Mouse (Mus musculus) midbrain, embryonic 16.5 days (tissue): ENCODE measurements around the gene Prpf31. TPM values are rescaled to one million over a fixed set of nuclear protein-coding genes. Genes with fewer than 3 reads are reported as not detected.

Experiments used
- ATAC-seq: fragments of 200-750 bp; cut with Nextera tagmentation; 2 replicates; pipeline ENCODE4 v1.8.0; 2017; ENCODE audit warnings: moderate TSS enrichment
- H3K27ac ChIP-seq: fragments of 300-500 bp; sonication (generic); 2 replicates; pipeline ENCODE4 v1.5.1; 2014; ENCODE audit warnings: mild to moderate bottlenecking, low read length, mixed read lengths
- H3K27me3 ChIP-seq: fragments of 300-500 bp; sonication (generic); 2 replicates; pipeline ENCODE4 v1.6.1; 2014; ENCODE audit warnings: low read depth, low read length, mixed read lengths; ENCODE audit not compliant: control insufficient read depth, insufficient read depth
- H3K36me3 ChIP-seq: fragments of 300-500 bp; sonication (generic); 2 replicates; pipeline ENCODE4 v1.6.1; 2014; ENCODE audit warnings: mild to moderate bottlenecking, low read length, moderate library complexity, mixed read lengths; ENCODE audit not compliant: control insufficient read depth, insufficient read depth
- H3K4me1 ChIP-seq: fragments of 300-500 bp; sonication (generic); 2 replicates; pipeline ENCODE4 v1.6.1; 2014; ENCODE audit warnings: mild to moderate bottlenecking, low read length, mixed read lengths; ENCODE audit not compliant: control insufficient read depth, insufficient read depth
- H3K4me2 ChIP-seq: fragments of 300-500 bp; sonication (generic); 2 replicates; pipeline ENCODE4 v1.6.1; 2014; ENCODE audit warnings: mild to moderate bottlenecking, low read length, mixed read lengths
- H3K4me3 ChIP-seq: fragments of 300-500 bp; sonication (generic); 2 replicates; pipeline ENCODE4 v1.5.1; 2014; ENCODE audit warnings: low read depth, mild to moderate bottlenecking, low read length, moderate library complexity, mixed read lengths
- H3K9ac ChIP-seq: fragments of 300-500 bp; sonication (generic); 2 replicates; pipeline ENCODE4 v1.6.1; 2014; ENCODE audit warnings: low read depth, low read length, mixed read lengths
- H3K9me3 ChIP-seq: fragments of 300-500 bp; sonication (generic); replicated peaks from 2 replicates; pipeline ENCODE4 v1.6.1; 2014; ENCODE audit warnings: mild to moderate bottlenecking, low read length, mixed read lengths; ENCODE audit not compliant: control insufficient read depth, poor library complexity, severe bottlenecking
- WGBS: fragments of 180-500 bp; shearing (Covaris S2); extraction: QIAGEN DNeasy Blood & Tissue Kit; methylation state at CpG from one replicate; pipeline ENCODE4 v1.1.7; 2014; 5-methylcytosine and 5-hydroxymethylcytosine counted together
- polyA plus RNA-seq: library from polyadenylated mRNA; unstranded; fragments of >200 nt; fragmentation: Nextera tagmentation; extraction: Ambion mirVana; gene quantifications from 2 replicates; pipeline ENCODE4 v1.2.1, GENCODE M21; 2015

The Prpf31 gene
- polyA plus RNA-seq, 1 experiment from 2014 or later, result 86.7 TPM

DNA sequence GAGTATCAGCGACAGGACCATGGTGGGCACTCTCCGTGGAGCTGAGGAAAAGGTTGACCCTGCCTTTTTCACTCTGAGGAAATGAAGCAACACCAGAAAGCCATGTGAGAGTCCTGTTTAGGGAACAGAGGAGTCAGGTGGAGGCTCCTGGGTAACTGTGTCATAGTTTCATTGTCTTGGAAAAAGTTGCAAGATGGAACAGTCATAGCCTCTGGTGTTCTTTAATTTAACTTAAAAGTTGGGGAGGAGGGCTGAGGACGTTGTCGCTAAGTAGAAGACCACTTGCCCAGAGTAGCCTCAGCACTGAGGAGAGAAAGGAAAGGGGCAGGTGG is 13.8 kb upstream of the Prpf31 start, which contains the start of gene Oscar:
TSS of gene Oscar (minus strand) at position 101 of the 332 bp plus-strand sequence.
- Histone ChIP-seq H3K9me3 (no peaks in the 10 kb centered on the region), H3K27ac (peak within 1 kb of the TSS; percentile 37; the same call in 1 of the 2 replicates), H3K9ac (no peak within 1 kb of the TSS), H3K4me1 (peaks cover 11% of the 10 kb centered on the region), H3K27me3 (no peaks in the 10 kb centered on the region), H3K36me3 (peaks cover 7% of the 10 kb centered on the region), H3K4me3 (peak within 1 kb of the TSS; percentile 82), H3K4me2 (peak within 1 kb of the TSS; percentile 69)
- WGBS, result 80% methylated on average over 4 of the region's 4 CpGs
- no peak for ATAC-seq

DNA sequence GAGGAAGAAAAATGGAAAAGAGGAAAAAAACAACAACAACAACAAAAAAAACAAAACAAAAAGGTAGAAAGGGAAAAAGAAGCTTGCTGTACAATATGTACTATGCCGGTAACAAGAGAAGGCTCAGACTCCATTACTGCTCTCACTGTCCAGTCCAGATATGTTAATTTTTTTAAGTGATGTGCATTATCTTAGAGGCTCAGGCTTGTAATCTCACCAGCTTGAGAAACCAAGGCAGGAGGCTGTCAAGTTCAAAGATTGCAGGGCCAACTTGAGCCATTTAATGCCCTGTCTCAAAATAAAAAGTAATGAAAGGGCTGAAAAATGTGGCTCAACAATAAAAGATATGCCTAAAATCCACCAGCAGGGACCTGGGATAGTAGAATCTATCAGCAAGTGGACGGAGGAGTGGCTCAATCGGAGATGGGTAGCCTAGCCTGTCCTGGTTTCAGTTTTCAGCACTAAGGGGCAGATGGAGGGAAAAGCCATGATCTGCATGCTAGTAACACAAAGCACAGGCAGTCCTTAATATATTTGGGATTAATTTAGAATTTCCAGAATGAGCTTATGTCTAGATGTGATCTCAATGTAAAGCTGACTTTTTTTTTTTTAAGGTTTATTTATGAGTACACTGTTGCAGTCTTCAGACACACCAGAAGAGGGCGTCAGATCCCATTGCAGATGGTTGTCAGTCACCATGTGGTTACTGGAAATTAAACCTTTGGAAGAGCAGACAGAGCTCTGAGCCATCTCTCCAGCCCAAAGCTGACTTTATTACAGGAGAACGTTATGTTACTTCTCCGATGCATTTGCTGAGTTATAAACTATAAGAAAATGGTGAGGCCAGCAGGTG is 13.2 kb upstream of the Prpf31 start:
- Histone ChIP-seq H3K9me3 (no peaks in the 10 kb centered on the region), H3K27ac (peak overlapping the region; percentile 37; the same call in 1 of the 2 replicates), H3K27me3 (no peaks in the 10 kb centered on the region), H3K4me3 (peak overlapping the region; percentile 82), H3K4me1 (peaks cover 11% of the 10 kb centered on the region), H3K36me3 (peaks cover 7% of the 10 kb centered on the region), H3K4me2 (peak overlapping the region; percentile 69), H3K9ac (no peak overlapping the region)
- 43% methylated on average over 6 of the region's 6 CpGs for WGBS
- peak; percentile 53 for ATAC-seq

DNA sequence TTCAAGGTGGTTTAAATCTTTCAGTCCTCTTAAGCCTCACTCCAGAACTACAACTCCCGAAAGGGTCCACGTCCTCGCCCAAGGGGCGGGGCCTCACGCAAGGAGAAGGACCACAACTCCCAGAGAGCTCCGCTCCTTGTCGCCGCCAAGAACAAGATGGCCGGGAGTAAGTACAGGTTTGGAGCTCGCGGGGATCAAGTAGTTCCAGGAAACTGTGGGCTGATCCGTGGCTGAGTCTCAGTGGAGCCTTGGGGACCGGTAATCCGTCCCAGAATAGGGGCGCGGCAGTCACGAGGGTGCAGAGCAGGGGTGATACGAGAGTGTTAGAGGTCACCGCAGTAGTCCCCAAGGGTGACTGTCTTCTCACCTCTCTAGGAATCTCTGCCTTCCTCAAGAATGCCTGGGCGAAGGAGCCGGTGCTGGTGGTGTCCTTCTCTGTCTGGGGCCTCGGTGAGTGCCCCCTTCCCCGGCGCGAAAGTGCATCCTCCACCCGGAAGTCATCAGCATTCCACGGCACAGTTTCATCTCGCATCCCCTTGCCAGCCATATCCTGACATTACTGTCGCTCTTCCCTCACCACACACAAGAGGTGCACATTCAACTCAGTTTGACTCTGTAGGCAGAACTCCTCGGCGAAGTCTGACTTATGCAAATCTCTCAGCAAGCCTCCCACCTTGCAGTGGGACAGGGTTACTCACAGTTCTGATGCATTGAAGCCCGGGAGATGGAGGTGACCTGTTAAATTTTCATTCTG is 12.4 kb upstream of the Prpf31 start, which contains the start of gene Ndufa3:
TSS of gene Ndufa3 (plus strand) at position 132 of the 754 bp plus-strand sequence.
- 1% methylated on average over 30 of the region's 32 CpGs for WGBS
- Histone ChIP-seq H3K4me2 (peak within 1 kb of the TSS; percentile 69), H3K4me1 (peaks cover 11% of the 10 kb centered on the region), H3K9me3 (no peaks in the 10 kb centered on the region), H3K36me3 (peaks cover 12% of the 10 kb centered on the region), H3K27ac (peak within 1 kb of the TSS; percentile 80), H3K9ac (peak within 1 kb of the TSS; percentile 83), H3K4me3 (peak within 1 kb of the TSS; percentile 82), H3K27me3 (no peaks in the 10 kb centered on the region)
- peak; percentile 96 for ATAC-seq

DNA sequence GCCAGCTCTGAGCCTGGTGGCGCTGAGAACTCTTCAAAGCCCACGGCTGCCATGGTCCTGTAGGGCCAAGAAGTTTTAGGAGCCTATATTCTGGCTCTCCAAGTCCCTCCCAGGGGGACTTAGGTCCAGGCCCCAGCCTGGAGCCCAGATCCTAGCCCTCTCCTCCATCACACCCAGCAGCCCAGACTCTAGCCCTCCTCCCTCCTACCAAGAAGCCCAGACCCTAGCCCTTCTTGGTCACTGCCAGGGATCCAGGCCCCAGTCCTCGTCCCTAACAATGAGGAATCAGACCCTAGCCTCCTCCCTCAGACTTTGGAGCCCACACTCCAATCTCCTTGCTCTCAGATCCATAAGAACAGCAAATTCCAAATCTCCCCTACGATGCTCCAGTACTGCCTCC is 755 bp upstream of the Prpf31 start:
- peak overlapping the region; percentile 70 for H3K9ac ChIP-seq
- WGBS, result 35% methylated on average over 4 of the region's 4 CpGs
- H3K36me3 ChIP-seq, result peaks cover 7% of the 10 kb centered on the region
- H3K4me3 ChIP-seq, result peak overlapping the region; percentile 50
- H3K4me1 ChIP-seq, result peaks cover 23% of the 10 kb centered on the region
- no peaks in the 10 kb centered on the region for H3K27me3 ChIP-seq
- H3K27ac ChIP-seq, result peak overlapping the region; percentile 81; the same call in 1 of the 2 replicates
- ATAC-seq, result peak; percentile 64
- H3K9me3 ChIP-seq, result no peaks in the 10 kb centered on the region
- peak overlapping the region; percentile 83 for H3K4me2 ChIP-seq

DNA sequence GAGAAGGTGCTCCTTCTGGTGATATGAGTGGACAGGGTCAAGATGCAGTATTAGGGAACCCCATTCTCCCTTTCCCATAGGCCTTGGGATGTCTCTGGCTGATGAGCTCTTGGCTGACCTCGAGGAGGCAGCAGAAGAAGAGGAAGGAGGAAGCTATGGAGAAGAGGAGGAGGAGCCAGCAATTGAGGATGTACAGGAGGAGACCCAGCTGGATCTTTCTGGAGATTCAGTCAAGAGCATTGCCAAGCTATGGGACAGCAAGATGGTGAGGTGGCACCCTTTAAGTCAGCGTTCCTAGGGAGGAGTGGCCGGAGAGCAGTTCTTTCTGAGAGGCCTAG is 662 bp downstream of the Prpf31 start:
- Histone ChIP-seq H3K9ac (peak overlapping the region; percentile 70), H3K36me3 (peaks cover 5% of the 10 kb centered on the region), H3K9me3 (no peaks in the 10 kb centered on the region), H3K4me2 (peak overlapping the region; percentile 87), H3K27me3 (no peaks in the 10 kb centered on the region), H3K27ac (no peak overlapping the region), H3K4me3 (peak overlapping the region; percentile 50), H3K4me1 (peaks cover 23% of the 10 kb centered on the region)
- peak; percentile 1 for ATAC-seq
- WGBS, result 58% methylated on average over 3 of the region's 3 CpGs

DNA sequence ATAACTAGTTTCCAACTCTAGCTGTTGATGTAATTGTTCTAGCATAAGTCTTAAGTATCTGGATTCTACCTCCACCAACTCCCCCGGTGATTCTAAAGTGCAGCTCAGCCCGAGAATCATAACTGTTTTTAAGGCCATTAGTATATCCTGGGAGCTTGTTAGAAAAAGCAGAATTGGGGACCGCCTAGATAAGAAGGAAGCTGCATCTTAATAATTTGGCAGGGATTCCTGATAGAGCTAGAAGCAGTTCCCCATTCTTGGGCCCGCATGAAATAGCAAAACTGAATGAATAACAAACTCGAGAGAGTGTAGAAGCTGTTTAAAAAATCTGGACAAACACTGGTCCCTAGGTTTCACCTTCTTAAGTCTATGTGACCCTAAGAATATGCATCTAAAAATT is 13.6 kb downstream of the Prpf31 start:
- Histone ChIP-seq H3K4me2 (no peak overlapping the region), H3K9ac (no peak overlapping the region), H3K4me3 (no peak overlapping the region; the same call in 1 of the 2 replicates), H3K27me3 (no peaks in the 10 kb centered on the region), H3K27ac (no peak overlapping the region), H3K9me3 (no peaks in the 10 kb centered on the region), H3K36me3 (peaks cover 16% of the 10 kb centered on the region), H3K4me1 (peaks cover 29% of the 10 kb centered on the region)
- ATAC-seq, result no peak
- WGBS, result 76% methylated on average over 5 of the region's 5 CpGs

DNA sequence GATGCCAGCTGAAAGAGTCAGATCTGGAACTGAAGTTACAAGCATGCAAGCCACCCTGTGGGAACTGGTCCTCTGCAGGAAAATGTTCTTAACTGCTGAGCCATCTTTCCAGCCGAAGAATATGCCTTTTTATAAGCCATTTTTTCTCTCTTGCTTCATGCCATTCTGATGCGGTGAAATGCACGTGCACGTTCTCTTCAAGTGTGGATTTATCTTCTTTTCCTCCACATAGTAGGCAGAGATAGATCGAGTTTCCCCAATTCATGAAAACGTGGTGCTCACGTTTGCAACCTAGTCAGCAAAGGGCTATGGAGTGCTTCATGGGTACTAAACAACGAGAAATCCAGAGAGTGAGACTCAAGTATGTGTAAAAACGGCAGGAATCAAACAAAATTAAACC is 14.1 kb downstream of the Prpf31 start:
- peak overlapping the region; percentile 39; the same call in 1 of the 2 replicates for H3K9ac ChIP-seq
- H3K4me1 ChIP-seq, result peaks cover 33% of the 10 kb centered on the region
- 25% methylated on average over 9 of the region's 9 CpGs for WGBS
- H3K36me3 ChIP-seq, result peaks cover 12% of the 10 kb centered on the region
- peak overlapping the region; percentile 70 for H3K4me2 ChIP-seq
- no peak overlapping the region; the same call in 1 of the 2 replicates for H3K27ac ChIP-seq
- H3K4me3 ChIP-seq, result peak overlapping the region; percentile 43
- no peak for ATAC-seq
- no peaks in the 10 kb centered on the region for H3K9me3 ChIP-seq
- H3K27me3 ChIP-seq, result no peaks in the 10 kb centered on the region

DNA sequence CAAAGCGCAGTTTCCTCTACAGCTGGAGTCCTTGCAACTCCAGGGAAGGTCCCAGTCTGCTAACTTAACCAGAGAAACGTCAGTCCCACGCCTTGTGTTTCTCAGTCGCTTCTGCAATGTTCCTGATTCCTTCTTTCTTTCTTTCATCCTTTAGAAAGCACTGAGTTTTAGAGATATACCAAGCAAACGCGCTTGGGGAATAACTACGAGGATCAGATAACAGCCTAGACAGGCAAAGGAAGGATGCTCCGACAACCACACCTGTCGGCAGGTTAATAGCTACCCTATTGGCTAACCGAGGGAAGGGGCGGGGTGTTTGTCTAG is 14.5 kb downstream of the Prpf31 start:
- H3K27me3 ChIP-seq, result no peaks in the 10 kb centered on the region
- H3K4me2 ChIP-seq, result peak overlapping the region; percentile 70
- peak overlapping the region; percentile 39 for H3K9ac ChIP-seq
- no peaks in the 10 kb centered on the region for H3K9me3 ChIP-seq
- WGBS, result 1% methylated on average over 11 of the region's 11 CpGs
- H3K4me1 ChIP-seq, result peaks cover 37% of the 10 kb centered on the region
- H3K36me3 ChIP-seq, result peaks cover 11% of the 10 kb centered on the region
- peak overlapping the region; percentile 43 for H3K4me3 ChIP-seq
- peak; percentile 0; the same call in 1 of the 2 replicates for ATAC-seq
- H3K27ac ChIP-seq, result peak overlapping the region; percentile 64
